Mouse (Mus musculus) lung, embryonic 14.5 days (tissue): ENCODE measurements at regions not wholly inside any gene's neighbourhood (a gene's known extent, or its start where the extent isn't known, plus 50 kb on each side); places are given as distances from the start of the nearest gene placed in this dataset.

ENCODE experiments used
- ATAC-seq: fragments of 200-750 bp; cut with Nextera tagmentation; 2 replicates; pipeline ENCODE4 v1.8.0; 2017; ENCODE audit warnings: mild to moderate bottlenecking, moderate TSS enrichment, moderate library complexity; ENCODE audit not compliant: insufficient read depth
- DNase-seq: peaks from one replicate; pipeline ENCODE4 v3.0.0-alpha.2; 2015
- H3K27ac ChIP-seq: fragments of 300-500 bp; sonication (generic); 2 replicates; pipeline ENCODE4 v1.5.1; 2014; ENCODE audit warnings: low read depth, mild to moderate bottlenecking, moderate library complexity
- H3K27me3 ChIP-seq: fragments of 300-500 bp; sonication (generic); 2 replicates; pipeline ENCODE4 v1.6.1; 2014; ENCODE audit warnings: low read length, control low read depth; ENCODE audit not compliant: insufficient read depth
- H3K36me3 ChIP-seq: fragments of 300-500 bp; sonication (generic); 2 replicates; pipeline ENCODE4 v1.6.1; 2014; ENCODE audit warnings: control low read depth; ENCODE audit not compliant: insufficient read depth
- H3K4me1 ChIP-seq: fragments of 300-500 bp; sonication (generic); 2 replicates; pipeline ENCODE4 v1.6.1; 2014; ENCODE audit warnings: antibody characterized with exemption, control low read depth; ENCODE audit not compliant: insufficient read depth
- H3K4me2 ChIP-seq: fragments of 300-500 bp; sonication (generic); 2 replicates; pipeline ENCODE4 v1.6.1; 2014; ENCODE audit warnings: mild to moderate bottlenecking
- H3K4me3 ChIP-seq: fragments of 300-500 bp; sonication (generic); 2 replicates; pipeline ENCODE4 v1.5.1; 2014; ENCODE audit warnings: low read depth, low read length
- H3K9ac ChIP-seq: fragments of 300-500 bp; sonication (generic); 2 replicates; pipeline ENCODE4 v1.6.1; 2014
- H3K9me3 ChIP-seq: fragments of 300-500 bp; sonication (generic); 2 replicates; pipeline ENCODE4 v1.6.1; 2016; ENCODE audit warnings: low read depth, low read length, control low read depth
- CTCF ChIP-seq: IDR thresholded peaks from 2 replicates; pipeline ENCODE4 v1.5.1; 2016; ENCODE audit warnings: antibody characterized with exemption, low read depth
- WGBS: fragments of 180-500 bp; shearing (Covaris S2); extraction: QIAGEN DNeasy Blood & Tissue Kit; methylation state at CpG from one replicate; pipeline ENCODE4 v1.1.7; 2014; 5-methylcytosine and 5-hydroxymethylcytosine counted together

GRCm38 (mm10) chr1:189991089-189991488 is 68.9 kb upstream of the Smyd2 start:
- H3K27me3 ChIP-seq, result no peaks in the 10 kb centered on the region
- WGBS, result 80% methylated on average over 3 of the region's 3 CpGs
- ATAC-seq, result no peak

GRCm38 (mm10) chr1:189990046-189990622 is 68.0 kb upstream of the Smyd2 start:
- Histone ChIP-seq H3K9ac (no peak overlapping the region), H3K27ac (no peak overlapping the region), H3K4me3 (no peak overlapping the region), H3K4me1 (no peaks in the 10 kb centered on the region), H3K9me3 (no peaks in the 10 kb centered on the region), H3K27me3 (no peaks in the 10 kb centered on the region), H3K4me2 (no peak overlapping the region), H3K36me3 (no peaks in the 10 kb centered on the region)
- 37% methylated on average over 11 of the region's 11 CpGs for WGBS
- DNase-seq (no peak), ATAC-seq (no peak)
- TF ChIP-seq CTCF, result no peak

More at GRCm38 (mm10) chr1:189991089-189991488, 68.9 kb upstream of the Smyd2 start:
- Histone ChIP-seq H3K4me3 (no peak overlapping the region), H3K9me3 (no peaks in the 10 kb centered on the region), H3K9ac (no peak overlapping the region), H3K27ac (no peak overlapping the region), H3K4me1 (no peaks in the 10 kb centered on the region), H3K36me3 (no peaks in the 10 kb centered on the region), H3K4me2 (no peak overlapping the region)
- no peak for TF ChIP-seq CTCF
- DNase-seq, result no peak

GRCm38 (mm10) chr1:189989376-189989775 is 67.2 kb upstream of the Smyd2 start:
- no peaks in the 10 kb centered on the region for H3K9me3 ChIP-seq
- H3K27ac ChIP-seq, result no peak overlapping the region
- DNase-seq (peak; percentile 20), ATAC-seq (no peak)
- no peaks in the 10 kb centered on the region for H3K27me3 ChIP-seq
- no peak for TF ChIP-seq CTCF
- 0 out of 2 replicates have a peak overlapping the region, but pooled peaks have one; percentile 18 for H3K4me2 ChIP-seq
- H3K9ac ChIP-seq, result no peak overlapping the region
- H3K4me1 ChIP-seq, result no peaks in the 10 kb centered on the region
- 14% methylated on average over 14 of the region's 14 CpGs for WGBS
- H3K4me3 ChIP-seq, result no peak overlapping the region
- no peaks in the 10 kb centered on the region for H3K36me3 ChIP-seq

- H3K9me3 ChIP-seq, result no peaks in the 10 kb centered on the region
- 87% methylated on average over 3 of the region's 3 CpGs for WGBS
- no peak for TF ChIP-seq CTCF
Observed at GRCm38 (mm10) chr1:189988864-189989263, 66.7 kb upstream of the Smyd2 start.

GRCm38 (mm10) chr1:189985516-189986205 is 63.5 kb upstream of the Smyd2 start:
- Histone ChIP-seq H3K27ac (no peak overlapping the region), H3K9ac (no peak overlapping the region), H3K4me1 (no peaks in the 10 kb centered on the region), H3K9me3 (no peaks in the 10 kb centered on the region), H3K27me3 (no peaks in the 10 kb centered on the region), H3K36me3 (no peaks in the 10 kb centered on the region), H3K4me3 (no peak overlapping the region), H3K4me2 (no peak overlapping the region)
- ATAC-seq, result no peak
- DNase-seq, result no peak
- no peak for TF ChIP-seq CTCF
- WGBS, result 49% methylated on average over 11 of the region's 11 CpGs

More at GRCm38 (mm10) chr1:189988864-189989263, 66.7 kb upstream of the Smyd2 start:
- Histone ChIP-seq H3K36me3 (no peaks in the 10 kb centered on the region), H3K9ac (no peak overlapping the region), H3K4me2 (no peak overlapping the region), H3K4me1 (no peaks in the 10 kb centered on the region), H3K27me3 (no peaks in the 10 kb centered on the region), H3K27ac (no peak overlapping the region), H3K4me3 (no peak overlapping the region)
- ATAC-seq (no peak), DNase-seq (no peak)

GRCm38 (mm10) chr1:189978244-189978643 is 56.1 kb upstream of the Smyd2 start:
- no peaks in the 10 kb centered on the region for H3K27me3 ChIP-seq
- no peak for DNase-seq
- no peaks in the 10 kb centered on the region for H3K4me1 ChIP-seq
- no peaks in the 10 kb centered on the region for H3K9me3 ChIP-seq
- H3K4me2 ChIP-seq, result no peak overlapping the region
- H3K36me3 ChIP-seq, result no peaks in the 10 kb centered on the region
- H3K4me3 ChIP-seq, result no peak overlapping the region
- no peak for ATAC-seq
- no peak overlapping the region for H3K9ac ChIP-seq
- 85% methylated on average over 10 of the region's 10 CpGs for WGBS
- TF ChIP-seq CTCF, result no peak
- H3K27ac ChIP-seq, result no peak overlapping the region

GRCm38 (mm10) chr1:189975660-189976059 is 53.5 kb upstream of the Smyd2 start:
- no peak overlapping the region for H3K4me2 ChIP-seq
- H3K4me3 ChIP-seq, result no peak overlapping the region
- no peaks in the 10 kb centered on the region for H3K36me3 ChIP-seq
- no peaks in the 10 kb centered on the region for H3K4me1 ChIP-seq
- H3K9ac ChIP-seq, result no peak overlapping the region
- DNase-seq, result no peak
- H3K27ac ChIP-seq, result no peak overlapping the region
- 80% methylated on average over 9 of the region's 9 CpGs for WGBS
- no peak for ATAC-seq
- no peaks in the 10 kb centered on the region for H3K9me3 ChIP-seq
- TF ChIP-seq CTCF, result no peak
- H3K27me3 ChIP-seq, result no peaks in the 10 kb centered on the region
